Mouse (Mus musculus) stomach, postnatal 0 days (tissue): Measurements from ENCODE around the gene Arl8b. TPM values are rescaled to one million over a fixed set of nuclear protein-coding genes. Genes with fewer than 3 reads are reported as not detected.

Experiments used
- ATAC-seq: fragments of 200-750 bp; cut with Nextera tagmentation; 2 replicates; pipeline ENCODE4 v1.8.0; 2017; ENCODE audit not compliant: low FRiP score, low TSS enrichment
- DNase-seq: peaks from one replicate; pipeline ENCODE4 v3.0.0-alpha.2; 2016; ENCODE audit warnings: low spot score
- H3K27ac ChIP-seq: fragments of 300-500 bp; sonication (generic); replicated peaks from 2 replicates; pipeline ENCODE4 v1.5.1; 2014; ENCODE audit warnings: mild to moderate bottlenecking, control low read depth
- H3K27me3 ChIP-seq: fragments of 300-500 bp; sonication (generic); 2 replicates; pipeline ENCODE4 v1.6.1; 2014; ENCODE audit warnings: low read length; ENCODE audit not compliant: control insufficient read depth, insufficient read depth
- H3K36me3 ChIP-seq: fragments of 300-500 bp; sonication (generic); 2 replicates; pipeline ENCODE4 v1.6.1; 2014; ENCODE audit warnings: low read length, mixed read lengths; ENCODE audit not compliant: control insufficient read depth, insufficient read depth
- H3K4me1 ChIP-seq: fragments of 300-500 bp; sonication (generic); replicated peaks from 2 replicates; pipeline ENCODE4 v1.6.1; 2014; ENCODE audit warnings: antibody characterized with exemption; ENCODE audit not compliant: control insufficient read depth, insufficient read depth
- H3K4me2 ChIP-seq: fragments of 300-500 bp; sonication (generic); replicated peaks from 2 replicates; pipeline ENCODE4 v1.6.1; 2014; ENCODE audit warnings: low read depth, mild to moderate bottlenecking, control low read depth, moderate library complexity
- H3K4me3 ChIP-seq: fragments of 300-500 bp; sonication (generic); 2 replicates; pipeline ENCODE4 v1.5.1; 2014; ENCODE audit warnings: low read depth, low read length, control low read depth
- H3K9ac ChIP-seq: fragments of 300-500 bp; sonication (generic); 2 replicates; pipeline ENCODE4 v1.6.1; 2014; ENCODE audit warnings: mild to moderate bottlenecking, low read length, control low read depth, mixed read lengths
- H3K9me3 ChIP-seq: fragments of 300-500 bp; sonication (generic); 2 replicates; pipeline ENCODE4 v1.6.1; 2016; ENCODE audit warnings: low read length; ENCODE audit not compliant: control insufficient read depth
- CTCF ChIP-seq: IDR thresholded peaks from 2 replicates; pipeline ENCODE4 v1.5.1; 2016; ENCODE audit warnings: antibody characterized with exemption, low read depth, mild to moderate bottlenecking, moderate library complexity
- EP300 ChIP-seq: optimal IDR thresholded peaks from 2 replicates; pipeline ENCODE3; 2016; ENCODE audit warnings: antibody characterized with exemption
- WGBS: fragments of 180-500 bp; shearing (Covaris S2); extraction: QIAGEN DNeasy Blood & Tissue Kit; methylation state at CpG from one replicate; pipeline ENCODE4 v1.1.7; 2014; 5-methylcytosine and 5-hydroxymethylcytosine counted together
- polyA plus RNA-seq: library from polyadenylated mRNA; unstranded; fragments of >200 nt; fragmentation: Nextera tagmentation; extraction: Ambion mirVana; gene quantifications from 2 replicates; pipeline ENCODE4 v1.2.1, GENCODE M21; 2015

Arl8b gene
- polyA plus RNA-seq, 1 experiment from 2014 or later: 57.5 TPM

- 55% methylated on average over 2 of the region's 2 CpGs for WGBS
- Histone ChIP-seq H3K9ac (no peak overlapping the region), H3K9me3 (no peaks in the 10 kb centered on the region), H3K36me3 (no peaks in the 10 kb centered on the region), H3K27ac (no peak overlapping the region), H3K4me3 (no peak overlapping the region), H3K27me3 (no peaks in the 10 kb centered on the region), H3K4me2 (no peak overlapping the region), H3K4me1 (no peaks in the 10 kb centered on the region)
- no peak for ATAC-seq
- TF ChIP-seq EP300 (no peak), CTCF (no peak)
- no peak for DNase-seq
Observed at GRCm38 (mm10) chr6:108870421-108870820, 87.5 kb downstream of the Arl8b start.

DNA sequence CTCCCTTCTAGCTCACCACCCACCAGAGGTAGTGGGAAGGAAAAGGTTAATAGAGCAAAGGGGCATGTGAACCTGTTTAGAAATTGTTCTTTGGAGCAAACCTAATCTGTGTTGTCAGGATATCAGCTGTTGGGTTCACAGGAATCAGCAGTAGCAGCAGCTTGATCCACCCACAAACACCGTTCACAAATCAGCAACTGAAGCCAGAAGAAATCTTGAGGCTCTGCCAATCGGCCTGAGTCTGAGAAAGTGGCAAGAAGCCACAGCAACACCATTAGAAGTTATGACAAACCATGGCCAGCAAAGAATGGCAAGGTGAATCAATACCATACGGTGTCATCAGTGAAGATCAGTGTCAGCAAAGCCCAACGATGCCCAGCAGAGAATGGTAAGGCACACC is 88.4 kb downstream of the Arl8b start:
- whole genome bisulfite sequencing: 89% methylated on average over 4 of the region's 4 CpGs
- H3K27me3 ChIP-seq: no peaks in the 10 kb centered on the region
- no peak for DNase-seq
- no peaks in the 10 kb centered on the region for H3K4me1 ChIP-seq
- no peak overlapping the region for H3K4me2 ChIP-seq
- TF ChIP-seq CTCF: no peak
- TF ChIP-seq EP300: no peak
- no peak overlapping the region for H3K9ac ChIP-seq
- H3K9me3 ChIP-seq: no peaks in the 10 kb centered on the region
- H3K27ac ChIP-seq: no peak overlapping the region
- no peak overlapping the region for H3K4me3 ChIP-seq
- ATAC-seq: no peak
- no peaks in the 10 kb centered on the region for H3K36me3 ChIP-seq

Other genes starting within 250 kb of the Arl8b start
- 24.8 and 28.7 TPM in 2 replicates for gene Bhlhe40, start 122.5 kb upstream of the Arl8b start, polyA plus RNA-seq
- 34.8 and 35.8 TPM in 2 replicates for gene Edem1, start 45.5 kb downstream of the Arl8b start, polyA plus RNA-seq